Mouse (Mus musculus) layer of hippocampus, postnatal 25 days (tissue): ENCODE measurements at regions not wholly inside any gene's neighbourhood (a gene's known extent, or its start where the extent isn't known, plus 50 kb on each side); places are given as distances from the start of the nearest gene placed in this dataset.

Source experiments
- DNase-seq, 2 experiments: peaks; one replicate each; pipeline ENCODE4 v3.0.0; 2022; ENCODE audit warnings: mixed read lengths in 2 of 2, low spot score in 1 of 2; ENCODE audit errors: extremely low spot score in 1 of 2

- DNase-seq = no peak
These were observed 54.3 kb upstream of the Rybp start for GRCm38 (mm10) chr6:100341305-100342290.

- DNase-seq = no peak
These were observed 51.0 kb upstream of the Rybp start for GRCm38 (mm10) chr6:100338291-100338690.
